Mouse (Mus musculus) stomach, embryonic 14.5 days (tissue): ENCODE results near the gene Atp6v0e2. TPM values are rescaled to one million over a fixed set of nuclear protein-coding genes. Genes with fewer than 3 reads are reported as not detected.
"Not testable (repeated sequence)": the region's sequence is repeated elsewhere in the genome, so short reads cannot be mapped to it uniquely, and the experiment has no call there.

Experiments
- ATAC-seq: fragments of 200-750 bp; cut with Nextera tagmentation; 2 replicates; pipeline ENCODE4 v1.8.0; 2017; ENCODE audit warnings: low read depth, moderate TSS enrichment; ENCODE audit not compliant: insufficient number of reproducible peaks, insufficient read depth, low FRiP score
- H3K27ac ChIP-seq: fragments of 300-500 bp; sonication (generic); 2 replicates; pipeline ENCODE4 v1.5.1; 2014; ENCODE audit warnings: mild to moderate bottlenecking, low read length, moderate library complexity, mixed read lengths
- H3K27me3 ChIP-seq: fragments of 300-500 bp; sonication (generic); 2 replicates; pipeline ENCODE4 v1.6.1; 2014; ENCODE audit warnings: low read length, control low read depth, mixed read lengths; ENCODE audit not compliant: control insufficient read depth, insufficient read depth
- H3K36me3 ChIP-seq: fragments of 300-500 bp; sonication (generic); 2 replicates; pipeline ENCODE4 v1.6.1; 2014; ENCODE audit warnings: mild to moderate bottlenecking, control low read depth, low read length, moderate library complexity, mixed read lengths; ENCODE audit not compliant: control insufficient read depth, insufficient read depth
- H3K4me1 ChIP-seq: fragments of 300-500 bp; sonication (generic); 2 replicates; pipeline ENCODE4 v1.6.1; 2014; ENCODE audit warnings: low read length, control low read depth, mixed read lengths; ENCODE audit not compliant: control insufficient read depth, insufficient read depth
- H3K4me2 ChIP-seq: fragments of 300-500 bp; sonication (generic); replicated peaks from 2 replicates; pipeline ENCODE4 v1.6.1; 2014; ENCODE audit warnings: low read depth, low read length, control low read depth
- H3K4me3 ChIP-seq: fragments of 300-500 bp; sonication (generic); 2 replicates; pipeline ENCODE4 v1.5.1; 2014; ENCODE audit warnings: low read depth, low read length, control low read depth
- H3K9ac ChIP-seq: fragments of 300-500 bp; sonication (generic); replicated peaks from 2 replicates; pipeline ENCODE4 v1.6.1; 2014; ENCODE audit warnings: low read depth, mild to moderate bottlenecking, control low read depth, low read length, moderate library complexity, mixed read lengths
- H3K9me3 ChIP-seq: fragments of 300-500 bp; sonication (generic); 2 replicates; pipeline ENCODE4 v1.6.1; 2016; ENCODE audit warnings: low read depth, low read length, control low read depth; ENCODE audit not compliant: control insufficient read depth
- WGBS: fragments of 180-500 bp; shearing (Covaris S2); extraction: QIAGEN DNeasy Blood & Tissue Kit; methylation state at CpG from one replicate; pipeline ENCODE4 v1.1.7; 2014; 5-methylcytosine and 5-hydroxymethylcytosine counted together
- polyA plus RNA-seq: library from polyadenylated mRNA; unstranded; fragments of >200 nt; fragmentation: Nextera tagmentation; extraction: Ambion mirVana; gene quantifications from 2 replicates; pipeline ENCODE4 v1.2.1, GENCODE M21; 2014

The Atp6v0e2 gene
- polyA plus RNA-seq, 1 experiment from 2014 or later: 27.5 TPM

DNA sequence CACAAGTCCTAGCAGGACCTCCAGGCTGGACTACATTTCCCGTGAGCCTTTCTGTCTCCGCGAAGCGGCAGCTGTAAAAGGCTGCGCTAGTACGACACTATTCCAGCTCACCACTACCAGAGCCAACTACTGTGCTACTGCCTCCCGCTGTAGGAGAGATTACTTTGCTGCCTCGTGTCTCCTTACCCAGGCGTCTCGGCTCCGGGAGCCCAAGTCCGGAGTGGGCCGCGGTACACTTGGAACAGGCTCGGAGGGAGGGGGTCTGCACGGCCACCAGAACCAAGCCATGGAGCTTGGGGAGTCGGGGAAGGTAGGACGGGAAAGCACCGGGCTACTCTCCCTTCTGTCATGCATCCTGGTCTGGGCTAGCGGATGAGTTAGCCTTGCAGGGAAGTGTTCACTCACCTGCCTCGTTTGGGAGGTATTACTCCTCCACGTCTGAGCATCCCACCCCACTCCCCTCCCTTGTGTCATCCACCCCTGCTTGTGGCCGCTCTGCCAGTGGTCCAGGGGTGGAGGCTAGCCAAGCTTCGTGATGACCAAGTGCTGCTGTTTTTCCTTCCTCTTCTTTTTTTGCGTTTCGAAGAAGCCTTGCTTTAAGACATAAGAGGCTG, 33.1 kb upstream of the Atp6v0e2 start:
- H3K4me3 ChIP-seq: peak overlapping the region; percentile 53
- H3K4me1 ChIP-seq: 0 out of 2 replicates have a peak, but pooled peaks cover 4% of the 10 kb centered on the region
- H3K4me2 ChIP-seq: peak overlapping the region; percentile 83
- peak overlapping the region; percentile 34 for H3K9ac ChIP-seq
- peak overlapping the region; percentile 1; the same call in 1 of the 2 replicates for H3K27ac ChIP-seq
- no peaks in the 10 kb centered on the region for H3K9me3 ChIP-seq
- H3K27me3 ChIP-seq: no peaks in the 10 kb centered on the region
- no peaks in the 10 kb centered on the region; the same call in 1 of the 2 replicates for H3K36me3 ChIP-seq
- under 1% methylated on average over 26 of the region's 26 CpGs for WGBS
- ATAC-seq: peak; percentile 97

GRCm38 (mm10) chr6:48508087-48508486, 29.3 kb upstream of the Atp6v0e2 start:
- WGBS: 73% methylated on average over 4 of the region's 4 CpGs
- Histone ChIP-seq H3K9me3 (no peaks in the 10 kb centered on the region), H3K9ac (no peak overlapping the region), H3K27ac (no peak overlapping the region), H3K36me3 (peaks cover 7% of the 10 kb centered on the region; the same call in 1 of the 2 replicates), H3K4me2 (no peak overlapping the region), H3K4me1 (0 out of 2 replicates have a peak, but pooled peaks cover 4% of the 10 kb centered on the region), H3K27me3 (no peaks in the 10 kb centered on the region), H3K4me3 (no peak overlapping the region)
- no peak for ATAC-seq

DNA sequence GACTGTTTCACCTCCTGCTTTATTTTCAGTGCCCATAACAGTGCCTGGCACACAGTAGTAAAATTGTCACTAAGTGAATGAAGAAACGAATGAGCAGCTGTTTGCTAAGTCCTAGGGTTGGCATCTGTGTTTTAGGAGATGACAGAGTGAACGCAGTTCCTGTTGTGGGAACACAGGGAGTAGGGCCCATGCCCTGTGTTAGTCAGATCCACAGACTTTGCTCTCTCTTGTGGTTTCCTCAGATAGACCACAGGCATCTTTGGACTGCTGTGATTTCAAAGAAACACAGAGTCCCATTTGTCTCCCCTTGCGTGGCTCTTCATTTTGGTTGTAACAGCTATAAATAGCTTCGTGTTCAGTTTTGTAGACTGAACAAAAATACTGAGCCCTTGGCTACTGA, 27.0 kb upstream of the Atp6v0e2 start:
- H3K36me3 ChIP-seq: peaks cover 18% of the 10 kb centered on the region; the same call in 1 of the 2 replicates

DNA sequence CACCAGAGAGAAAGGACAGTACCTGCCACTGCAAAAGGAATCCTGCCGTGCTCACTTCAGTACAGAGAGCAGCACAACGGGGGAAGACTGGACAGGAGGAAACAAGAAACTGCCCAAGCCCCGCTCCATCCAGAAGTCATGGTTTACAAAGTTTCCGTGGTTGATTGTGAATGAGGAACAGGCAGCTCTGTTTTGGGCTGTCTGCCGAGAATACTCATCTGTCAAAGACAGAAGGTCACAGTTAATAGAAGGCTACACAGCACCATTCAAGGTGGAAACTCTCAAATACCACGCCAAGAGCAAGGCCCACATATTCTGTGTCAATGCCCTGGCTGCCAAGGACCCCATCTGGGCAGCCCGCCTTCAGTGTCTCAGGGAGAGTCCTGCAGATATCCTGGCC, 25.6 kb upstream of the Atp6v0e2 start:
- no peaks in the 10 kb centered on the region for H3K4me1 ChIP-seq
- peaks cover 18% of the 10 kb centered on the region; the same call in 1 of the 2 replicates for H3K36me3 ChIP-seq
- H3K27me3 ChIP-seq: no peaks in the 10 kb centered on the region
- ATAC-seq: no peak
- H3K4me2 ChIP-seq: no peak overlapping the region
- no peaks in the 10 kb centered on the region for H3K9me3 ChIP-seq
- no peak overlapping the region for H3K4me3 ChIP-seq
- no peak overlapping the region for H3K9ac ChIP-seq
- 83% methylated on average over 7 of the region's 7 CpGs for WGBS
- H3K27ac ChIP-seq: no peak overlapping the region

More for the DNA sequence above, 27.0 kb upstream of the Atp6v0e2 start:
- Histone ChIP-seq H3K9ac (no peak overlapping the region), H3K27ac (no peak overlapping the region), H3K4me3 (no peak overlapping the region), H3K4me2 (no peak overlapping the region), H3K9me3 (no peaks in the 10 kb centered on the region), H3K27me3 (no peaks in the 10 kb centered on the region), H3K4me1 (no peaks in the 10 kb centered on the region)
- WGBS: 79% methylated on average over 4 of the region's 4 CpGs
- ATAC-seq: no peak

DNA sequence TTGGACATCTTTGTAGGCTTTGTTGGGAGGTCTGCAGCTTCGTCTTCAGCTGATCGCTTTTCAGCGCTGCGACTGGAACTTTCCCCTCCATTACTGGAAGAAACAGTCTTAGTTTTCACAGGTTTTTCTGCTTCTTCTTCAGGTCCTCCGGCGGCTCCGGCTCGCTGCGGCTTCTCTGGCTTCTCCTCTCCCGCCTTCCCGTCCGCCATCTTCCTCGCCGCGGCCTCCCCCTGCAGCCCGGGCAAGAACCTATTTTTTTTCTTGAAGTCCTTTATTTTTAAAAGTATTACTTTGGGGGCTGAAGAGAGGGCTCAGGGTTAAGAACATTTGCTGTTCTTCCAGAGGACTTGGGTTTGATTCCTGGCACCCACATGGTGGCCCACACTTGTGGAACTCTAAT, 12.5 kb upstream of the Atp6v0e2 start:
- 95% methylated on average over 13 of the region's 16 CpGs for WGBS
- not testable (repeated sequence) for H3K4me3 ChIP-seq, H3K4me2 ChIP-seq, H3K36me3 ChIP-seq, H3K9ac ChIP-seq, H3K27me3 ChIP-seq, ATAC-seq, H3K9me3 ChIP-seq, H3K4me1 ChIP-seq, H3K27ac ChIP-seq

DNA sequence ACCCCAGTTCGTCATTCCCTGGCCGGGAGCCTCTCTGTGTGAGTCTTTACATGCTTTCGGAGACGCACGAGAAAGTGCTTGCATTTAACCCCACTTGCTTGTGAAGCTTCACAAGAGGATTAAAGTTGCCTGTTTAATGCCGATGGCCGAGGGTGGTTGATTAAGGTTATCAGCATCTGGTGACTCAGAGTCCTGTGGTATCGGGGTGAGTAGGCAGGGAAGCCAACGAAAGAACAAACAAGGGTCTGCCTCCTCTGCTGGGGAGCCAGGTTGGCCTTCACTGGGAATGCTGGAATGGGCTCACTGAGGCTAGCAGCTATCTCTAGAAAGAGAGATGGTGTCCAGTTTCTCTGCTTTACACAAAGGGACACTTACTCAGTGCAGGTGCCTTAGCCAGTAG, 9.5 kb upstream of the Atp6v0e2 start:
- Histone ChIP-seq H3K4me2 (no peak overlapping the region), H3K9ac (no peak overlapping the region), H3K36me3 (peaks cover 4% of the 10 kb centered on the region; the same call in 1 of the 2 replicates), H3K4me3 (no peak overlapping the region), H3K27me3 (no peaks in the 10 kb centered on the region), H3K4me1 (no peaks in the 10 kb centered on the region), H3K27ac (no peak overlapping the region), H3K9me3 (no peaks in the 10 kb centered on the region)
- no peak for ATAC-seq
- 82% methylated on average over 9 of the region's 9 CpGs for WGBS

DNA sequence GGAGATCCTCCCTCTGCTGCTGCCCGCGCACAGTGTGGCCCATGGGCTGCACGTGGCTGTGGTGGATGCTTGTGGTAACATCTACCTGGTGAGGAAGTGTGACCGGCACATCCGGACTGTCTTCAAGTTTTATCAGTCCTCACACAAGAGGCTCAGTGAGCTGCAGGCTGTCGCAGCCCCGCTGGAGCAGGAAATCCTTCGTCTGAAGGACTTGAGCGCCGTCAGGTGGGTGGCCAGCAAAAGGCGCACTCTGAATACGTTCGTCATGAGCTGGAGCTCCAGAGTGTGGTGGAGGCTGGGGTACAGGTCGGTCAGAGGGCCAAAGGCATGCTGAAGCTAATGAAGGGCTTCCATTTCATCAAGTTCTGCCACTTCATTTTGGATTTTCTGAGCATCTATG, 8.2 kb upstream of the Atp6v0e2 start:
- 70% methylated on average over 14 of the region's 14 CpGs for WGBS
- H3K4me1 ChIP-seq: no peaks in the 10 kb centered on the region
- peaks cover 4% of the 10 kb centered on the region; the same call in 1 of the 2 replicates for H3K36me3 ChIP-seq
- H3K4me3 ChIP-seq: no peak overlapping the region
- ATAC-seq: no peak
- no peak overlapping the region for H3K4me2 ChIP-seq
- H3K27me3 ChIP-seq: no peaks in the 10 kb centered on the region
- no peaks in the 10 kb centered on the region for H3K9me3 ChIP-seq
- H3K9ac ChIP-seq: no peak overlapping the region
- no peak overlapping the region for H3K27ac ChIP-seq

DNA sequence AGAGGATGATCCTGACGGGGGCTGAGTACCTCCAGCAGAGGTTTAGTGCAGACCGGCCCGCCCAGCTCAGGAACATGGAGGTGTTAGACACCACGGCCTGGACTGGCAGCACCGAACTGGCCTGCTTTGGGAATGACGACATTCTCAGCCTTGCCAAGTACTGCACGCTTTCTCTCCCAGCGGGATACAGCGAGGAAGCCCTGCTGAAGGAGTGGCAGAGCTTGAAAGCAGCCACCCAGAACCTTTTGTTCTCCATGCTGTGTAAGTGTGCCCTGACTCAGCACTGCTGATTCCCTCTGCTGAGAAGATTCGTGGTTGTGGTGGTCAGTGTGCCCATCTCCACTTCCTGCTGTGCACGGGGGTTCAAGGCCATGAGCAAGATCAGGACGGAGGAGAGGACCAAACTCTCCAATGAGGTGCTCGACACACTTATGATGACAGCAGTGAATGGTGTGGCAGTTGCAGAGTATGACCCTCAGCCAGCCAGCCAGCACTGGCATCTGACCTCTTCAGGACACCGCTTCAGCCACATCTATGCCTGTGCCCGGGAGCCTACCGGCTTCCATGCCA, 7.5 kb upstream of the Atp6v0e2 start:
- 89% methylated on average over 16 of the region's 16 CpGs for WGBS
- ATAC-seq: no peak

More for the DNA sequence above, 7.5 kb upstream of the Atp6v0e2 start:
- Histone ChIP-seq H3K4me3 (no peak overlapping the region), H3K9ac (no peak overlapping the region), H3K4me2 (no peak overlapping the region), H3K36me3 (peaks cover 4% of the 10 kb centered on the region; the same call in 1 of the 2 replicates), H3K27ac (no peak overlapping the region), H3K4me1 (no peaks in the 10 kb centered on the region), H3K9me3 (no peaks in the 10 kb centered on the region), H3K27me3 (no peaks in the 10 kb centered on the region)
